Mouse (Mus musculus) midbrain, postnatal 0 days (tissue): ENCODE measurements at regions not wholly inside any gene's neighbourhood (a gene's known extent, or its start where the extent isn't known, plus 50 kb on each side); places are given as distances from the start of the nearest gene placed in this dataset.

ENCODE experiments used
- ATAC-seq: fragments of 200-750 bp; cut with Nextera tagmentation; 2 replicates; pipeline ENCODE4 v1.8.0; 2017; ENCODE audit warnings: moderate number of reproducible peaks, mild to moderate bottlenecking, moderate TSS enrichment, moderate library complexity; ENCODE audit not compliant: low FRiP score
- DNase-seq: peaks from one replicate; pipeline ENCODE4 v3.0.0-alpha.2; 2015; ENCODE audit warnings: low spot score
- H3K27ac ChIP-seq: fragments of 300-500 bp; sonication (generic); 2 replicates; pipeline ENCODE4 v1.5.1; 2014; ENCODE audit warnings: low read depth, mild to moderate bottlenecking, low read length, mixed read lengths
- H3K27me3 ChIP-seq: fragments of 300-500 bp; sonication (generic); 2 replicates; pipeline ENCODE4 v1.6.1; 2014; ENCODE audit warnings: low read length, control low read depth, mixed read lengths; ENCODE audit not compliant: insufficient read depth
- H3K36me3 ChIP-seq: fragments of 300-500 bp; sonication (generic); 2 replicates; pipeline ENCODE4 v1.6.1; 2014; ENCODE audit warnings: low read length, control low read depth, mixed read lengths; ENCODE audit not compliant: insufficient read depth
- H3K4me1 ChIP-seq: fragments of 300-500 bp; sonication (generic); 2 replicates; pipeline ENCODE4 v1.6.1; 2014; ENCODE audit warnings: mild to moderate bottlenecking, control low read depth, antibody characterized with exemption, low read length, mixed read lengths; ENCODE audit not compliant: insufficient read depth
- H3K4me2 ChIP-seq: fragments of 300-500 bp; sonication (generic); 2 replicates; pipeline ENCODE4 v1.6.1; 2014; ENCODE audit warnings: low read depth, mild to moderate bottlenecking, low read length, mixed read lengths; ENCODE audit not compliant: poor library complexity, severe bottlenecking
- H3K4me3 ChIP-seq: fragments of 300-500 bp; sonication (generic); 2 replicates; pipeline ENCODE4 v1.5.1; 2014; ENCODE audit warnings: low read depth, mild to moderate bottlenecking, low read length, moderate library complexity
- H3K9ac ChIP-seq: fragments of 300-500 bp; sonication (generic); replicated peaks from 2 replicates; pipeline ENCODE4 v1.6.1; 2014; ENCODE audit warnings: mild to moderate bottlenecking, low read length, moderate library complexity, mixed read lengths; ENCODE audit not compliant: poor library complexity, severe bottlenecking
- H3K9me3 ChIP-seq: fragments of 300-500 bp; sonication (generic); 2 replicates; pipeline ENCODE4 v1.6.1; 2016; ENCODE audit warnings: low read length, control low read depth
- CTCF ChIP-seq: IDR thresholded peaks from 2 replicates; pipeline ENCODE4 v1.5.1; 2016; ENCODE audit warnings: antibody characterized with exemption, mild to moderate bottlenecking
- WGBS: fragments of 180-500 bp; shearing (Covaris S2); extraction: QIAGEN DNeasy Blood & Tissue Kit; methylation state at CpG from one replicate; pipeline ENCODE4 v1.1.7; 2014; 5-methylcytosine and 5-hydroxymethylcytosine counted together

DNA sequence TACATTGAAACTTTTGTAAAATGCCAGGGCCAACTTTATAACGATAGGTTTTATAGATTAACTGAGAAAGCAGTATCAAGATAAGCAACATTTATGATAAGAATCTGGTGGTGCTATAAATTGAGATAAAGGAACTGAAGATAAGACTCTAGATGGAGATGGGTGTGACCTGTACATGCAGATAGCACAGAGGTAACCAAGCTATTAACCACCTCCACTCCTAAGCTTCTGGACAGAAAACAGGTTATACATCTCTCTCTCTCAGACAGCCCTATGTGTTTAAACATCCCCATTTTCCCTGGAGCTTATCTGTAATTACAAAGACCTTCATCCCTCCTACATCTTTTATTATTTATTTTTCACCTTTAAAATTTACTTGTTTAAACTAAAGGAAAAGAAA is 590.5 kb upstream of the Nrg3 start:
- Histone ChIP-seq H3K36me3 (no peaks in the 10 kb centered on the region), H3K27me3 (no peaks in the 10 kb centered on the region), H3K27ac (no peak overlapping the region), H3K9ac (no peak overlapping the region), H3K4me2 (no peak overlapping the region), H3K4me3 (no peak overlapping the region), H3K9me3 (no peaks in the 10 kb centered on the region), H3K4me1 (no peaks in the 10 kb centered on the region)
- WGBS = 98% methylated on average over 1 of the region's 1 CpGs
- DNase-seq (no peak), ATAC-seq (no peak)
- TF ChIP-seq CTCF = no peak

DNA sequence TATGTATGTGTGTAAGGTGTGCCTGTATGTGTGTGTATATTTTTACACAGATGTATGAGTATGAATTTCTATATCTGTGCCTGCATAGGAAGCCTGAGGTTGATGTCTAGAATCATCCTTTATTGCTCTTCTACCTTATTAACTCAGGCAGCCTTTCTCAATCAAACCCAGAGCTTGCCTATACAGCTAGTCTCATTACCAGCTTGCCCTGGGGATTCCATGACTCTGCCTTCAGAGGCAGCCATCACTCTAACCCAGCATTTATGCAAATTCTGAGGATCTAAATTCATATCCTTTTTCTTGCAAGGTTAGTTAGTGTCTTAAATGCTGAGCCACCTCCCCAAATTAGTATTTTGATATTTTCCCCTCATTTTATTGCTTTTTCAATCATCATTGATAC is 569.0 kb upstream of the Nrg3 start:
- Histone ChIP-seq H3K4me2 (no peak overlapping the region), H3K4me3 (no peak overlapping the region), H3K27ac (no peak overlapping the region), H3K9ac (no peak overlapping the region), H3K9me3 (no peaks in the 10 kb centered on the region), H3K27me3 (no peaks in the 10 kb centered on the region), H3K36me3 (no peaks in the 10 kb centered on the region), H3K4me1 (no peaks in the 10 kb centered on the region)
- DNase-seq (no peak), ATAC-seq (no peak)
- TF ChIP-seq CTCF = no peak

DNA sequence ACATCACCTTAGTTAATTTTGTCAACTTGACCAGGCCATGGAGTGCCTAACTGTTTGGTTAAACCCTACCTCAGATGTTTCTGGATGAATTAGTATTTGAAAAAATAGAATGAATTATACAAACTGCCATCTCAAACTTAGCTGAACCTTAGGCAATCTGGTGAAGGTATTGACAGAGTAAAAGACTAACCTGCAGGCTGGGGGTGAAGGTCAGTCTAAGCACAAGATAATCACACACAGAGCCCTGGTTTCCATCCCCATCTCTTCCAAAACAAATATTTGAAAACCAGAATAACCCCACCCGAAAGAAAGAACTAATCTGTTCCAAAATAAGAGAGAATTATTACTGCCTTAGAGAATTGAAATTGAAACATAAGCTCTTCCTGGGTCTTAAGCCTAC is 563.3 kb upstream of the Nrg3 start:
- WGBS = 61% methylated on average over 1 of the region's 1 CpGs
- no peaks in the 10 kb centered on the region for H3K36me3 ChIP-seq
- no peaks in the 10 kb centered on the region for H3K27me3 ChIP-seq
- H3K27ac ChIP-seq = no peak overlapping the region
- ATAC-seq = no peak
- no peak for TF ChIP-seq CTCF
- no peak overlapping the region for H3K9ac ChIP-seq
- H3K9me3 ChIP-seq = no peaks in the 10 kb centered on the region
- no peak overlapping the region for H3K4me3 ChIP-seq
- H3K4me2 ChIP-seq = no peak overlapping the region
- no peak for DNase-seq
- no peaks in the 10 kb centered on the region for H3K4me1 ChIP-seq

GRCm38 (mm10) chr14:40015261-40015660 is 542.4 kb upstream of the Nrg3 start:
- WGBS = 44% methylated on average over 1 of the region's 1 CpGs
- TF ChIP-seq CTCF = no peak
- ATAC-seq = no peak

GRCm38 (mm10) chr14:40014646-40015045 is 541.8 kb upstream of the Nrg3 start:
- no peaks in the 10 kb centered on the region for H3K36me3 ChIP-seq
- H3K4me2 ChIP-seq = no peak overlapping the region
- no peaks in the 10 kb centered on the region for H3K4me1 ChIP-seq
- no peaks in the 10 kb centered on the region for H3K27me3 ChIP-seq
- TF ChIP-seq CTCF = no peak
- H3K27ac ChIP-seq = no peak overlapping the region
- no peak overlapping the region for H3K4me3 ChIP-seq
- 72% methylated on average over 1 of the region's 1 CpGs for WGBS
- no peak for ATAC-seq
- H3K9ac ChIP-seq = no peak overlapping the region
- H3K9me3 ChIP-seq = no peaks in the 10 kb centered on the region
- DNase-seq = no peak

More at GRCm38 (mm10) chr14:40015261-40015660, 542.4 kb upstream of the Nrg3 start:
- no peaks in the 10 kb centered on the region for H3K4me1 ChIP-seq
- H3K27ac ChIP-seq = no peak overlapping the region
- H3K4me2 ChIP-seq = no peak overlapping the region
- no peaks in the 10 kb centered on the region for H3K36me3 ChIP-seq
- H3K4me3 ChIP-seq = no peak overlapping the region
- DNase-seq = peak; percentile 12
- H3K9me3 ChIP-seq = no peaks in the 10 kb centered on the region
- H3K27me3 ChIP-seq = no peaks in the 10 kb centered on the region
- H3K9ac ChIP-seq = no peak overlapping the region

GRCm38 (mm10) chr14:40009781-40010551 is 537.1 kb upstream of the Nrg3 start:
- Histone ChIP-seq H3K4me2 (no peak overlapping the region), H3K4me1 (no peaks in the 10 kb centered on the region), H3K36me3 (no peaks in the 10 kb centered on the region), H3K27me3 (no peaks in the 10 kb centered on the region), H3K4me3 (no peak overlapping the region), H3K27ac (no peak overlapping the region), H3K9ac (no peak overlapping the region), H3K9me3 (no peaks in the 10 kb centered on the region)
- TF ChIP-seq CTCF = no peak
- 46% methylated on average over 8 of the region's 8 CpGs for WGBS
- ATAC-seq (no peak), DNase-seq (no peak)
